Mouse (Mus musculus) large intestine, adult 2 months (tissue): ENCODE results near the gene Gmpr2. TPM values are rescaled to one million over a fixed set of nuclear protein-coding genes. Genes with fewer than 3 reads are reported as not detected.

Experiments
- DNase-seq: peaks from one replicate; pipeline ENCODE4 v3.0.0-alpha.2; 2012; ENCODE audit warnings: low read depth, low spot score
- WGBS: fragments of 180-500 bp; shearing (Covaris S2); methylation state at CpG from one replicate; pipeline ENCODE4 v1.1.7; 2018; 5-methylcytosine and 5-hydroxymethylcytosine counted together
- polyA plus RNA-seq: library from polyadenylated mRNA; depleted of rRNA; stranded (reverse); fragments of >200 nt; gene quantifications from 2 replicates; pipeline ENCODE4 v1.2.3, GENCODE M21; 2012; rRNA removed

Gmpr2 gene
- polyA plus RNA-seq: 17.8 and 18.8 TPM in 2 replicates

DNA sequence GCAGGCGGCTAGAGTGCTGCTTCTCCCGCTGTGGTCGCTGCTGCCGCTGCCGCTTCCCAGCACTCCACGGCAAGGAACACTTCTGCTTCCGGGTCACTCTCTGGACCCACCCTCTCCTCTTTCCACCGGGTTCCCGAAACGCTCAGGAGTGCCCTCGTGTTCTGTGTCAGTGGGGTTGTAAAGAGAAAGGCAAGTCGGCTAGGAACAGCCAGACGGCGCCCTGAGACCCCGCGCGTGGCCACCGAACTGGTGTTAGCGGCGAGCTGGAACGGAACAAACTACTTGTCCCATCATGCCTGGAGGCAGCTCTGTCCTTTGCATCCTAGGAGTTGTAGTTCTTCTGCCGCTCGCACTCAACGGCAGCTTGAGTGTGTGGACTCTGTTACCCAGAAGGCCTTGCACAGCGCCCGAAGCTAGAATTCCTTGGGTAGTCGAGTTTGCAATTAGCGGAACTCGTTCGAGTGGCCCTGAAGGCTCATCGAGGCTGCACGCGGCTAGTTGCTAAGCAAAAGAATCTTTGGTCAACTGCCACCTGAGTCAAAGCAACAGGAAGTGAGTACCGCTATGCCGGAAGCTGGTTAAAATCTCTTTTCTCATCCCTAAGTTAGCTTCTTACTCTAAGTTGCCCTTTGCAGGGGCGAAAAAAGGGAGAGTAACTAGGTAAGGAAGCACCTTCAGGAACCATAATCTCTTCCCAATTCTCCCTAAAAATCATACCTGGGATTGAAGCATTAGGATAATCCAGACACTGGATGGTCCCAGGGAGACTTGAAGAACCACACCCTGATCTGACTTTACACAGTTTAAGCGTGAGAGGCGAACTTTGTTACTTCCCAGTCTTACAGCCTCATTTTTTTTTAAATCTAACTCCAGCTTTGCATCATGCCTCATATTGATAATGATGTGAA is at the start of gene Gmpr2, which contains the start of gene Nedd8:
Gmpr2 (plus strand) TSS at position 109 of the 908 bp plus-strand sequence.
Nedd8 (minus strand) TSS at position 292 of the 908 bp plus-strand sequence.
- under 1% methylated on average over 38 of the region's 38 CpGs for WGBS
- DNase-seq: peak; percentile 86

DNA sequence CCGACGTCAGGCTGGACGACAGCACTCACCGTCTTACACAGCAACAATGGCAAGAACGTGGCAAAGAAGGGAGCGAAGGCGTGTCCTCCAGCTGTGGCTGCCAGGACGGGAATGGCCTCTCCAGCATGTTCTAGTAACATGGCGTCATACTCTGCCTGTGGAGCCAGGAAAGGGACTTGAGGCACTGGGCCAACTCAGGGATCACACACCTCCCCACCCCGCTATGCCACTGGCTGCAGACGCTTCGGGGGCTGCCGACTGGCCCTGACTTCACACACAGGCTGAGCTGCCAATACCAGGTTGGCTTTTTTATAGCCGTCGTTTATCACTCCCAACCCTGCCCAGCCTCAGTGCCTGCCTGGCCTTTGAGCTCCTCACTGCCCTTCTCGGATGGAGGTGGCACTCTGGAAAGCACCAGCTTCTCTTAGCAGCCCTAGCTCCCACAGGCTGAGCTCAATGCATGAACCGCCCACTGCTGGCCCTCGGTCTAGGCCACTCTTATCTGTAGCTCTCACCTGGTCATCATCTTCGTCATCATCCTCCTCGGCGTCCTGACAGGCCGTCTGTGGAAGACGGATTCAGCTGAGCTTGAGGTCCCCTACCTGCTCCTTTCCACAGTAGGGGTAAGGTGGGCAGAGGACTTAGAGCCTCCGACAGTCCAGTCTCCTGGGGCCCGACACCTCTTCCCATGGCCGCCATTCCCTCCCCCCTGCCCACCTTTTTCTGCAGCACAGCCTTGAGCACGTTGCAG is 43.5 kb upstream of the Gmpr2 start:
- no peak for DNase-seq
- WGBS: 78% methylated on average over 27 of the region's 27 CpGs

- DNase-seq: no peak
- 35% methylated on average over 5 of the region's 5 CpGs for WGBS
These were observed 42.4 kb upstream of the Gmpr2 start for GRCm38 (mm10) chr14:55629312-55629711.

GRCm38 (mm10) chr14:55634874-55635522 is 36.7 kb upstream of the Gmpr2 start:
- WGBS: 3% methylated on average over 23 of the region's 23 CpGs
- DNase-seq: no peak

- under 1% methylated on average over 33 of the region's 33 CpGs for WGBS
- no peak for DNase-seq
These were observed 36.2 kb upstream of the Gmpr2 start, which contains the start of gene Ipo4 for GRCm38 (mm10) chr14:55635523-55636007. TSS of gene Ipo4 (minus strand) at chr14:55635957.

GRCm38 (mm10) chr14:55637795-55638194 is 33.9 kb upstream of the Gmpr2 start, which contains the start of gene Gm49378:
TSS of gene Gm49378 (minus strand) at chr14:55637895.
- WGBS: 95% methylated on average over 9 of the region's 9 CpGs
- DNase-seq: no peak

DNA sequence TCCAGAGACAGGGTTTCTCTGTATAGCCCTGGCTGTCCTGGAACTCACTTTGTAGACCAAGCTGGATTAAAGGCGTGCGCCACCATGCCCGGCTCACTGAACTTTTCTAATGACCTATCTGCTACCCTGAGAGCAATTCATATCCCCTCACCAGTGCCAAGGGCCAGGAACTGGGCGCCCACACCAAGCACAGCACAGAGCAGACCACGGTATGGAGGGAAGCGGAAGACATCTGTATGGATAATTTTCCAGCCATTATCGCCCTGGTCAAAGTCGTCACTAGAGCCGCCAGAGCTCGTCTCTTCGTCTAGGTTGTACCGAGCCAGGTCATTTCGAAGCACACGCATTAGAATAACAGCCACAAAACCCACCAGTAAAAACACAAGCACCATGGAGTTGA is 30.9 kb upstream of the Gmpr2 start:
- DNase-seq: no peak
- 96% methylated on average over 14 of the region's 14 CpGs for WGBS

DNA sequence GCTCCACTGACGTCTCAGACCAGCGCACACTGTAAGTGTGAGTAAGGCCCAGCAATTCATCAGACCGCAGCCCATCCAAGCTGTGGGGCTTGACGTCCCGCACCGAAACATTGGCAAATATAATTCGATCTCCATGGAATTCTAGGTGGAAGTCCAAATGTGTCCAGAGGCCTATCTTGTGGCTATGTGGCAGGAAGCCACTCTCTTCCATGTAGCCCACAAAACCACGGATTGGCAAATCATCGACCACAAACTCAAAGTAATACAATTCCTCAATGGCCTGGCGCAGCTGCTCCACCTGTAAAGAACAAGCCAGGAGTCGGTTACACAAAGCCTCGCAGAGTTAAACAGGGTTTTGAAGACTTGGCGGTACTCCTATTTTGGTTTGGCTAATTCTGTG is 30.4 kb upstream of the Gmpr2 start:
- WGBS: 92% methylated on average over 13 of the region's 13 CpGs
- no peak for DNase-seq

- WGBS: 13% methylated on average over 8 of the region's 8 CpGs
- DNase-seq: no peak
These were observed 29.1 kb upstream of the Gmpr2 start for GRCm38 (mm10) chr14:55642679-55643059.

- under 1% methylated on average over 89 of the region's 89 CpGs for WGBS
- no peak for DNase-seq
These were observed 28.5 kb upstream of the Gmpr2 start, which contains the start of gene Tm9sf1 for GRCm38 (mm10) chr14:55643060-55643907. TSS of gene Tm9sf1 (minus strand) at chr14:55643806.

DNA sequence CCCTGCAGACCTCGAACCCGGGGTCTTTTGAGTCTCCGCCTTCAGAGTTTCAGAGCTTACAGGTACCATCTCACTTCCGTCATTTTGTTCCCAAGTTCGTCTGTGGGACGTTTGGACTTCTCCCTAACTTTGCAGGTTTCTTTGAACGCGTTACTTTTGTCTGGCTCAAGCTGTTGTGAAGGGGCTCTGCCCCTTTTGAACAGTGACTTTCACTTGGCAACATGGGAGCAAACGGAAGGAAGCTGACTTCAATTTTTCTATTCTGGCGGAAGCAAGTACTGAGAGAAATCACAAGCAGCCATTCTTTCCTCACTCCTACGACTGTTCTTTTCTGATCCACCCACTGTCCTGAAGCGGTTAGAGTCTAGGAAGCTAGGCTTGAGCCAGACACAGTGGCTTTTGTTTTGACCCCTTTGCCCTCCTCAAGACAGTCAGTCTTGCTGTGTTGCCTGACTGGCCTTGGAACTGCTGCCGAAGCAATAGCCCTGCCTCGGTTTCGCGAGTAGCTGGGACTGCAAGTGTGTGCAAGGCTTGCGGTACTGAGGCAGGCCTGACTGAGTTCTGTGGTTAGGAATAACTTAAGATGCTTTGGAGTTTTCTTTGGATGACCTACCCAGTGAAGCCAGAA is 27.4 kb upstream of the Gmpr2 start:
- DNase-seq: no peak
- 4% methylated on average over 17 of the region's 17 CpGs for WGBS

DNA sequence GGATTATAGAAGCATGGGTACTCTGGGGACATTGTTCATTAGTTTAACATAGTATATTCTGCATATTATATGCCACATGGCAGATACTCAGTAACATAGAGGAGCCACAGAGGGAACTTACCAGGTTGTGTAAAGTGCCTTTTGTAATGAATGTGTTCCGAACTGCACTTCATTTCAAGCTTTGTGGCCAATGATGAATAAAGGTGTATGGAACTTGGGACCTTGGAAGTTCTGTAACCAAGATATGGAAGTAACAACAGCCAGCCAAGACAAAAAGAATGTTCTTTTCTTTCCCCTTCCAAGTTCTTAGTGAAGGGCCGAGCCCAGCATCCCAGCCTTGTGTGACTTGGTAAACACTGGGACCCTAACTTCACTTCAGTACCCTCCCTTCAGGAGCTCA is 21.9 kb upstream of the Gmpr2 start, which contains the start of gene Tssk4:
Tssk4 (plus strand) TSS at position 301 of the 400 bp plus-strand sequence.
- DNase-seq: no peak
- 94% methylated on average over 2 of the region's 2 CpGs for WGBS

GRCm38 (mm10) chr14:55651528-55651927 is 20.2 kb upstream of the Gmpr2 start:
- WGBS: 88% methylated on average over 7 of the region's 7 CpGs
- no peak for DNase-seq

GRCm38 (mm10) chr14:55656935-55657334 is 14.8 kb upstream of the Gmpr2 start:
- 82% methylated on average over 3 of the region's 3 CpGs for WGBS
- no peak for DNase-seq

DNA sequence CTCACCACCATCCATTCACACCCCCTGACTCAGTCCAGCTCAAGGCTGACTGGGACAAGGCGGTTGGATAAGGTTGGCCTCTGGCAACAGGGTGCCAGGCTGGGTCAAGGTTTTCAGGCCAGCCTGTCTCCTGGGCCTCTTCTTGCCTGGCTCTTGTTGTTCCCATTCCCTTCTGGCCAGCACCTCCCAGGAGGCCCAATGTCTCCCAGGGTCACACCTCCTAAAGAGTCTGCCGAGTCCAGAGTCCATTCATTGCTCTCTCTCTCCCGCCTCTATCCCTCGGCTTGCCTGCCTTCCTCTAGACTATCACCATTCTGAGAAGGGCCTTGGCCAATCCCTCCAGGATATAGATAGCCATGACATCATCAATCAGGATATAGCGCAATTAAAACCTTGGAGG is 13.7 kb upstream of the Gmpr2 start:
- peak; percentile 90 for DNase-seq
- WGBS: 39% methylated on average over 5 of the region's 5 CpGs

DNA sequence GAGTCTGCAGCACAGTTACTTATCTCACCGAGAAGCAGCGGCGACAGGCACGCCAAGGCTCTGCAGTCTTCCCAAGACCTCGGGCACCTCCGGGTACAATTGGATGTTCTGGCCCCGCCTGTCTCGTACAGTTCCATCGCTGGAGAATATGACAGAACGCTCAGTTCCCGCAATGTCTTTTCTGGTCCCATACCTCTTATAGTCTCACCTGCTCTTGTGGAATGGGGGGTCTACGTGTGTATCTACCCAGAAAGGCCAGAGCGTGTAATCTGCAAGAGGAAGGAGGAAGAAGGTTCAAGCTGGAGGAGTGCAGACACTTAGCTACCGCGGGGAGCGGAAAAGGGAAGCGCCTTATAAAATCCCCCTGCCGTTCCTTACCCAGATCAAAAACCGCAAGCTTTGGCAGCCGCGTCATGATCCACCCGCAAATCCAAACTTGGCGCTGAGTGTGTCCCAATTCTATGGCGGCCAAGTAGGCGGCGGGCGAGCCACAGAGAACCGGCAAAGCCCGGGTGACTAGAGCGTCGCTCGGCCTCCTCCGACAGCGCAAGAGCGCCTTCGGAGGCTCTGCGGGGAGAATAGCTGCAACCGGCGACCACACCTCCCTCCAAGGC is 11.7 kb upstream of the Gmpr2 start, which contains the start of gene Mdp1:
Mdp1 (minus strand) TSS at position 549 of the 614 bp plus-strand sequence.
- no peak for DNase-seq
- WGBS: under 1% methylated on average over 39 of the region's 39 CpGs

DNA sequence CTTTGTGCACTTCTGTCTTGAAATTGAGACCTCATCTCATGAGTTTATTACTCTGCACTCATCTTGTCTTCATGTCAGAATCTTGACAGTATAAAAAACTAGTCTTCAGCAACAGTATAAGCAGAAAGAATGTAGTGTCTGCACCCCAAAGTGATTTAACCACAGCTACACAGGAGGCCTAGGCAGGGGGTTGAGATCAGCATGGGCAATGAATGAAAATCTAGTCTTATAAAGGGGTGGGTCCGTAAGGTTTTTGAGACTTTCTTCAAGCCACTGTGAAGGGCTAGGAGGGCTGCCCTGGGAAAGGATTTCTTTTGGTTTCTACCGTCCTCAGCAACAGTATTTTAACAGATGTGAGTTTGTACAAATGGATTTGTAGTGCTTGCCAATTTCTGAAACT is 11.1 kb upstream of the Gmpr2 start:
- no peak for DNase-seq
- WGBS: 47% methylated on average over 2 of the region's 2 CpGs

DNA sequence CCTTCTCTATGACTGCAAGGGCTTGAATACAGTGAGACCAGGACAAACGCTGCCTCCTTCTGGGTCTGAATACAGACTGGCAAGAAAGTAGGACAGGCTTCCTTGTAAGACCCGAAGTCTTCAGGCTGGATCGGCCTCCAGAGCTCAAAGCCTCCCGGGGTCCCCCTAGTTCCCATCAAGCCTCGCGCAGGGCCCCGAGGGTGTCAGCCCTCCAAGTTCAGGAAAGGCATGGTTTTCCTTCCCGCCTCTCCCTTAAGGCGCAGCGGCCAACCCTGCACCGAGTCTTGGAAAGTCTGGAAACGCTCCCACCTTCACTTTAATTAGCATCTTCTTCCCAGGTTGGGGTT is 282 bp upstream of the Gmpr2 start:
- DNase-seq: no peak
- WGBS: under 1% methylated on average over 12 of the region's 12 CpGs
